Mouse (Mus musculus) embryonic fibroblast, embryonic 13.5 days (primary cell): ENCODE data around the gene Cerk.

ENCODE experiments used
- CTCF ChIP-seq: IDR thresholded peaks from 2 replicates; pipeline ENCODE4 v1.5.1; 2011; ENCODE audit warnings: mild to moderate bottlenecking, control low read depth, low read length, moderate library complexity, borderline replicate concordance; ENCODE audit not compliant: insufficient read depth
- POLR2A ChIP-seq: IDR thresholded peaks from 2 replicates; pipeline ENCODE4 v1.6.1; 2011; ENCODE audit warnings: low read depth, mild to moderate bottlenecking, control low read depth, low read length, moderate library complexity

DNA sequence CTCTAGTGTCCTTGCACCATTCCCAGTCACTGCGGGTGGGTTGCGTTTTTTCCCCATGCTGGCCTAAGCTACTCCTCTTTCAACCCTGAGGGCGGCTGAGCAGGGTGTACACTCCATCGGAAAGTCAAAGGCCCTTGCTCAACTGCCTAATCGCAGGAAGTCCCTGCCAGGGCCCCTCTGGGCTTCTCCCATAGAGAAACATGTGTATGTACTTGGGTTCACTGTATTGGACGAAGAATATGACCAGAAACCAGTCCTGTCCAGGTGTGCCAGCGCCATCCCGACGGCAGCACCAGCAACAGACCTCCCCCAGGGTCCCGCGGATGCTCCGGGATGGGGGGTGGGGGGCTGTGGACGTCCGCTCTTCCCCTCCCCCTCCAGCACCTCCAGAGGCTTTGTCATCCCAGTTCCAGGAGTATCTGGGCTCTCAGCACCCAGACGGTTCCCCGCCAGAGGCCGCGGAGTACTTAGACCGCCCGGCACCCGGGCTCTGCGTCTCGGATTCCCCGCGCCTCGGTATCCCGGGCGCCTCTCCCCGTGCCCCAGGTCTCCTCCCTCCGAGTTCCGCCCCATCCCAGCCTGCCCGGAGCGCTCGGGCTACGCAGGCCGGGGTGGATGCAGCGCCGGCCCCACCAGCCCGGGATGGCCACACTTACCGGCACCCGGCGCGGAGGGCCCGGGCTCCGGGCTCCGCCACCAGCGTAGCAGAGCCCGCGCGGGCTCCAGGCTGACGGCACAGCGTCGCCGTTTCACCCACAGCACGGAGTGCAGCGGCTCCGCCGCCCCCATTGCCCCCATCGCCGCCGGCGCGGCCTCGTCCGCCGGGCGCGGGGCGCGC is 871 bp downstream of the Cerk start:
- TF ChIP-seq CTCF = no peak
- no peak for TF ChIP-seq POLR2A
